Mouse (Mus musculus) frontal cortex, adult (tissue): ENCODE results near the gene Lima1.
"Not testable (repeated sequence)": the region's sequence is repeated elsewhere in the genome, so short reads cannot be mapped to it uniquely, and the experiment has no call there.

Experiments
- ATAC-seq: cut with Nextera tagmentation; 2 replicates; pipeline ENCODE4 v1.9.2; 2017; ENCODE audit warnings: mild to moderate bottlenecking, moderate library complexity, mixed read lengths; ENCODE audit not compliant: low TSS enrichment

Lima1 gene

GRCm38 (mm10) chr15:99807776-99808735 is 67.2 kb downstream of the Lima1 start:
- 0 out of 2 replicates have a peak, but pooled peaks have one; percentile 50 for ATAC-seq

DNA sequence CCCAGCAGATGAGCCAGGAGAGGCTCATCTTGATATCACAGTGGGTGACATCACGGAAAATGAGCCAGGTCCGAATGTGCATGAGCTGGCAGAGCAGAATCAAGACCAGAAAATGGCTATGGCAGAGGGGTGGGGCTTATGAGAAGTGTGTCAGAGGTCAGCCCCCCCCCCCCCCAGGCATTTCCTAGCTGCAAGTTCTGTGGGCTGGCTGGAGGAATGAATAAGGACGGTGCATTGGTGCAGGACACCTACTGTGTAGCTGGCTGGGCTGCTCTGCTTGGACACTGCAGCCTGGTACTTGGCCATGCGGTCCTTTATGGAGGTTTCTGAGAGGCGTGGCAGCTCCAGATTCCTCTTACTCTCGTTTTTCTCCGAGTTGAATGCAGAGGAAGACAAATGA is 69.1 kb downstream of the Lima1 start:
- no peak for ATAC-seq

GRCm38 (mm10) chr15:99805673-99806072 is 69.6 kb downstream of the Lima1 start:
- no peak for ATAC-seq

DNA sequence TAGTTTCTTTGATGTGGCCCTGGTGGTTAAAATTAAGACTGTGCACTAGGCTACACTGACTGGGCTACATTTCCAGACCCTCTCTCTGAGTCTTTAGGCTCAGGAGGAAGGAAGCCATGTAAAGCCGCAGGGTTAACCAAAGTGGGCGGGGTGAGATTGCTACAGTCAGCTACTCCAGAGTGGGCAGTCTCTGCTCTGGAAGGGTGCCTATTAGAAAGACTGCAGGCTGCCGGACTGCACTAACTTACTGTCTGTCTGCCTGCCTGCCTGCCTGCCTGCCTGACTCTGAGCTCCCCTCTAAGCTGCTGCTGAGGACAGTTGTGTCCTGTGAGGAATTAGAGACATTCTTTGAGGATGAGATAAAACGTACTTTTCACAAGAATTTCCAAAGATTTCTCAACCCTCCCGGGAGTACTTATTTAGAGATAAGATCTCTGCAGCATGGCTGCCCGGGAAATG is 72.0 kb downstream of the Lima1 start:
- no peak for ATAC-seq

DNA sequence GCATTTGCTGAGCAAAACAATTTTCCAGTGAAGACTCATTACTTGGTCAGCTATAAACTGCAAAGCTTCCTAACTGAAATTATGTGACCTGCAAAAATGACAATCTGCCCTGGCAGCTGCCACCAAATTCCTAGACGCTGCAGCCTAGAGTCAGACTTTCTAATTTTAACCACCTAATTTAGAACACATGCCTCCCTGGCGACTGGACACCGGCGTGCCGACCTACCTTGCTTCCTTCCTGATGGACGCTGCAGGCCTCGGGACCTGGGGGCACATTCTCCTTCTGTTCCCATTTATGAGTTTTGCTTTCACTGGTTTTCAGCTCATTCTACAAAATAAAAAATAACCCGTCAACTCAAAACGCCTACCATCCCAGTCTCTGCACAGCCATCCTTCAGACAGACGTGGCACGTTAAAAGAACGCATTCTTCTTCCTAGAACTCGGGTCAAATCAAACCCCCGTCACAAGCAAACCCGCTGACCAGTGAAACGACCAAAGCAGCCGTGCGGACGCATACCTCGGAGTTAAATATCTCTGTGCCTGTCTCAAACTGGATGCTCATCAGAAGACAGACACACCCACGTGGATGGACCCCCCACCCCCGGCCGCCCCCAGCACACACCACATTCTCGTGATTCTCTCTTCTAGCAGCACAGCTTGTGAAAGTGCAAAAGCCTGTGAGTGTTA is 73.2 kb downstream of the Lima1 start:
- no peak for ATAC-seq

DNA sequence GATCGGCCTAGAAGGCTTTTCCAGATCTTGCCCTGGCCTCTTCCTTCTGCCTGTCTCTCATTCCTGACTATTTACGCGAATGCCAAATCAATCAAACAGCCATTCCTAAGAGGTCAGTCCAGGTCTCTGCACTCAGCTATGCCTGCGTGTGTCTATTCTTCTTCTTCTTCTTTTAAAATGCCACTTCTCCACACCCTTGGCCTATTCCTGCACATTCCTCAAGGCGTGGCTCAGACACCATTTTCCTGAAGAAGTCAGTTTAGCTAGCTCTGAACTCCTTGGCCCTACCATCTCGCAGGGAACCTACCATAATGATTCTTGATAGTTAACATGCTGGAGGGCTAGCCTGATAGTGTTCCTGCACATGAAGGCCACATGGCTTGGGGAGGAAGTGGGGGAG is 75.5 kb downstream of the Lima1 start:
- no peak for ATAC-seq

GRCm38 (mm10) chr15:99797898-99798297 is 77.4 kb downstream of the Lima1 start:
- ATAC-seq = no peak

- ATAC-seq = no peak
These were observed 78.5 kb downstream of the Lima1 start for GRCm38 (mm10) chr15:99796735-99797134.

DNA sequence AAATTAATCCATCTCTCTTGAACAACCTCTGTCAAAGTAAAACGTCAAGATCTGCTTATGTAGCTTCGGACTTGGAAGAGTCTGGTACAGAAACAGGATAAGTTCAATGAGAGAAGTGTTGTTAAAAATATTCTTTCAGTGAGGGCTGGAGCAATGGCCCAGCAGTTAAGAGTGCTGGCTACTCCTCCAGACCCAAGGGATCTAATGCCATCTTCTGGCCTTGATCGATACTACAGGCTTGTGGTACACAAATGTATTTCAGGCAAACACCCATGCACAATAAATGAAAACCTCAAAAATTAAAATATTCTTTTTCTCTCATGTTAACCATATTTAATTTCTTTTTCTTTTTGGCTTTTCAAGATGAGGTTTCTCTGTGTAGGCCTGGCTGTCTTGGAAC is 79.2 kb downstream of the Lima1 start:
- ATAC-seq = no peak

DNA sequence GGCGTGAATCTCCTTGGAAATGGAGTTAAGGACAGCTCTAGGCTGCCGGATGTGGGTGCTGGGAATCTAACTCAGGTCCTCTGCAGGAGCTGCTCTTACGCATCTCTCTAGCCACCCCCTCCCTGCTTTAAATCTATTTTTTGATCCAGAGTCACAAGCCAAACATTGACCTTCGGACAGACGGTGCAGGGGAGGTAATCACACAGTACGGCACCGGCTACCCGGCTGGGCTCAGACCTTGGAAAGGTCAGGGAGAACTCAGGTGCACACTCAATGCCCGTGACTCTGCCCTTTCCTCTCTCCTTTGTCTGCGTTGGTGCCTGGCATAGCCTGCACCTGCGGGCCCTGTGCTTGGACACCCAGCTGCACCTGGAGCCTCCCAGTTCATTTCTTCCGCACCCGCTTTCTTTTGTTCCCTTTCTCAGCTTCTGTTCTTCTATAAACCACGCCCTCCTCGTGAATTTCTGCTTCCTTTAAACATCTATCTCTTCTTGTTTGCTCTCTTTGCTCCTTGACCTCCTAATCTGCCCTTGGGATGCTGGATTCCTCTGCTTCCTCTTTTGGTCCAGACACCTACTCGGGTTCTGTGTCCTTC is 82.9 kb downstream of the Lima1 start:
- ATAC-seq = no peak

DNA sequence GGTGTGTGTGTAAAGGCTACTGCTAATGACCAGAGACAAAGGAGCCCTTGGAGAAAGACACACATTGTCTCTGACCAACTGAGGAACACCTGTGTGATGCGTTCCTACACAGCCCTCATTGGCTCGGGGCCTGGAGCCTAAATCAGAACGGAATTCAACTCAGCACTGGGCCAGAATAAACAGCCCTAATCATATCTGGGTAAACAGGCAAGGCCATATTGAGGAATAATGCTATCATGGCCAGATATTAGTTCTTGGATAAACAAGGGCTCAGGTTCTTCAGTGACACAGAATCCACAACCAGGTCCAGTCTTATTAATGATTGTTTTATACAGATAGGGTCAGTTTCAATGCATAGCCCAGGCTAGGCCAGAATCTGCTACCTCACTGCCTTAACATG is 84.3 kb downstream of the Lima1 start:
- no peak for ATAC-seq

- peak; percentile 91 for ATAC-seq
These were observed 84.8 kb downstream of the Lima1 start for GRCm38 (mm10) chr15:99790464-99790863.

GRCm38 (mm10) chr15:99787625-99788120 is 87.6 kb downstream of the Lima1 start:
- peak; percentile 47; the same call in 1 of the 2 replicates for ATAC-seq

- no peak for ATAC-seq
These were observed 96.5 kb downstream of the Lima1 start for GRCm38 (mm10) chr15:99778677-99779335.

GRCm38 (mm10) chr15:99778148-99778547 is 97.1 kb downstream of the Lima1 start:
- ATAC-seq = no peak

GRCm38 (mm10) chr15:99772925-99773324 is 102.3 kb downstream of the Lima1 start:
- no peak for ATAC-seq

- ATAC-seq = not testable (repeated sequence)
These were observed 102.6 kb downstream of the Lima1 start, which contains the start of gene Cers5 for GRCm38 (mm10) chr15:99772881-99772924. TSS of gene Cers5 (minus strand) at chr15:99772885.

GRCm38 (mm10) chr15:99772277-99772880 is 102.9 kb downstream of the Lima1 start:
- ATAC-seq = peak; percentile 92

DNA sequence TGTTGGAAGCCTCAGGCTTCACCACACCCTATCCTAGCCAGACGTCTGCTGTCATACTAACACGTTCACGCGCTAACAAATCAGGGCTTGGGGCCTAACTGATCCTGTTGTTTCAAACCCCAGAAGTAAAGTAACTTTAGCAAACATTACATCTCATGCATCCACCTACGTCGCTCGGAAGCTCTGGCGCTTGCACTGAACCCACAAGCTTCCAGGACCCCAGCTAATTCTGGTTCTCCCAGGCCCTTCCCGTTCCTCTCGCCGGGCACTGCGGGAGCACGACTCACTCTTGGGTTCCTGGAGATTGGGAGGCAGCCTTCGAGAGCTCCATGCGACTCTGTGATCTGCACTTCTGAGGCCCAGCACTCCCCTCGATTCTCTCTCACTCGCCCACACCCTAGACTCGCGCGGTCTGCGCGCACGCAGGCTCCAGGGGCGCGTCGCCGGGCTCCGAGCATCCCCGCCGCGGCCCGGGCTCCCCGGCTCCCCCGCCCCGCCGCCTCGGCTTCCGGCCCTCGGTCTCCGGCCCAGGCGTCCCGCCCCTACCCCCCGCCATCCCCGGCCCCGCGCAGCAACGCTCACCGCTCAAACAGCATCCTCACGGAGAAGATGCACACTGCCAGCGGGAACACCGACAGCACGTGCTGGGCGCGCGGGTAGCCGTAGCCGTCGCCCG is 103.5 kb downstream of the Lima1 start:
- peak; percentile 70 for ATAC-seq

- ATAC-seq = no peak
These were observed 104.2 kb downstream of the Lima1 start for GRCm38 (mm10) chr15:99771004-99771500.

GRCm38 (mm10) chr15:99768761-99769160 is 106.5 kb downstream of the Lima1 start:
- ATAC-seq = no peak
